Mouse (Mus musculus) embryonic stem cell, embryonic (primary cell): ENCODE measurements at regions not wholly inside any gene's neighbourhood (a gene's known extent, or its start where the extent isn't known, plus 50 kb on each side); places are given as distances from the start of the nearest gene placed in this dataset.
"Not testable (repeated sequence)": the region's sequence is repeated elsewhere in the genome, so short reads cannot be mapped to it uniquely, and the experiment has no call there.

ENCODE experiments used
- CTCF ChIA-PET, 4 experiments: fragments of 300-600 bp in 2 of 4; fragments of 350-600 bp in 2 of 4; sonication (Branson Sonifier 250); formaldehyde crosslinking; loops; one replicate each; lab custom pipeline; 2022; ENCODE audit warnings: inconsistent platforms in 2 of 4; lab: Charles Lee
- POLR2A ChIA-PET, 4 experiments: fragments of 300-600 bp in 2 of 4; fragments of 350-600 bp in 2 of 4; sonication (Branson Sonifier 250); formaldehyde crosslinking; loops; one replicate each; lab custom pipeline; 2022; ENCODE audit warnings: antibody characterized with exemption in 4 of 4, inconsistent platforms in 1 of 4; lab: Charles Lee

- POLR2A ChIA-PET: no interaction called here
- CTCF ChIA-PET: no interaction called here
Observed at GRCm38 (mm10) chr6:109814990-109815389, 830.4 kb upstream of the Grm7 start.

GRCm38 (mm10) chr6:109848313-109848712, 797.1 kb upstream of the Grm7 start:
- POLR2A ChIA-PET: no interaction called here

GRCm38 (mm10) chr6:109855806-109856205, 789.6 kb upstream of the Grm7 start:
- ChIA-PET POLR2A (no interaction called here), CTCF (no interaction called here)

More at GRCm38 (mm10) chr6:109848313-109848712, 797.1 kb upstream of the Grm7 start:
- CTCF ChIA-PET: no interaction called here

GRCm38 (mm10) chr6:109863411-109863810, 782.0 kb upstream of the Grm7 start:
- CTCF ChIA-PET: no interaction called here
- POLR2A ChIA-PET: no interaction called here

- CTCF ChIA-PET: no interaction called here
- POLR2A ChIA-PET: no interaction called here
Observed at GRCm38 (mm10) chr6:109874187-109874586, 771.2 kb upstream of the Grm7 start.

GRCm38 (mm10) chr6:109874625-109875040, 770.7 kb upstream of the Grm7 start:
- ChIA-PET POLR2A (no interaction called here), CTCF (no interaction called here)

- POLR2A ChIA-PET, CTCF ChIA-PET: not testable (repeated sequence)
Observed at GRCm38 (mm10) chr6:109875548-109875947, 769.8 kb upstream of the Grm7 start.

GRCm38 (mm10) chr6:109879145-109879544, 766.2 kb upstream of the Grm7 start:
- ChIA-PET CTCF (no interaction called here), POLR2A (no interaction called here)

- ChIA-PET POLR2A (no interaction called here), CTCF (no interaction called here)
Observed at GRCm38 (mm10) chr6:109923780-109924179, 721.6 kb upstream of the Grm7 start.

- CTCF ChIA-PET: no interaction called here
Observed at GRCm38 (mm10) chr6:109948491-109948890, 696.9 kb upstream of the Grm7 start.

GRCm38 (mm10) chr6:109948928-109949327, 696.5 kb upstream of the Grm7 start:
- ChIA-PET POLR2A (no interaction called here), CTCF (no interaction called here)

More at GRCm38 (mm10) chr6:109948491-109948890, 696.9 kb upstream of the Grm7 start:
- POLR2A ChIA-PET: no interaction called here

GRCm38 (mm10) chr6:109957901-109958300, 687.5 kb upstream of the Grm7 start:
- POLR2A ChIA-PET: interaction anchor here in 1 of 4 experiments (0.9 kb wide), 1 partner anchor 10 kb away, joined by 3 read pairs; no protein-coding TSS in a partner anchor
- CTCF ChIA-PET: not testable (repeated sequence)
